Mouse (Mus musculus): ENCODE results near the gene Olfr94.
"Not testable (repeated sequence)": the region's sequence is repeated elsewhere in the genome, so short reads cannot be mapped to it uniquely, and the experiment has no call there.

Gene Olfr94

GRCm38 (mm10) chr17:37200894-37201293, at the start of gene Olfr94:
TSS of gene Olfr94 (minus strand) at chr17:37200994.
- DNase-seq (ENCODE audit: low read depth in 2 of 2, low spot score in 2 of 2) = no peak

- peak; percentile 19 to 46 for DNase-seq (ENCODE audit: low read depth in 2 of 2, low spot score in 2 of 2)
These were observed 49.8 kb upstream of the Olfr94 start for GRCm38 (mm10) chr17:37250544-37250943.

GRCm38 (mm10) chr17:37249460-37249859, 48.7 kb upstream of the Olfr94 start:
- DNase-seq (ENCODE audit: low read depth in 2 of 2, low spot score in 2 of 2) = no peak

GRCm38 (mm10) chr17:37246715-37247114, 45.9 kb upstream of the Olfr94 start:
- DNase-seq (ENCODE audit: low read depth in 2 of 2, low spot score in 2 of 2) = peak; percentile 29 to 55

GRCm38 (mm10) chr17:37242198-37242597, 41.4 kb upstream of the Olfr94 start:
- DNase-seq (ENCODE audit: low read depth in 2 of 2, low spot score in 2 of 2) = no peak

GRCm38 (mm10) chr17:37237230-37237629, 36.4 kb upstream of the Olfr94 start, which contains the start of gene Olfr97:
TSS of gene Olfr97 (minus strand) at chr17:37237330.
- DNase-seq (ENCODE audit: low read depth in 2 of 2, low spot score in 2 of 2) = not testable (repeated sequence)

GRCm38 (mm10) chr17:37221879-37222278, 21.1 kb upstream of the Olfr94 start:
- DNase-seq (ENCODE audit: low read depth in 2 of 2, low spot score in 2 of 2) = no peak

- DNase-seq (ENCODE audit: low read depth in 2 of 2, low spot score in 2 of 2) = no peak
These were observed 19.1 kb upstream of the Olfr94 start, which contains the start of gene Olfr96 for GRCm38 (mm10) chr17:37219846-37220245. TSS of gene Olfr96 (plus strand) at chr17:37220146.

GRCm38 (mm10) chr17:37218486-37218885, 17.7 kb upstream of the Olfr94 start:
- DNase-seq (ENCODE audit: low read depth in 2 of 2, low spot score in 2 of 2) = no peak

GRCm38 (mm10) chr17:37213018-37213417, 12.2 kb upstream of the Olfr94 start, which contains the start of gene Olfr95:
TSS of gene Olfr95 (minus strand) at chr17:37213118.
- DNase-seq (ENCODE audit: low read depth in 2 of 2, low spot score in 2 of 2) = no peak

GRCm38 (mm10) chr17:37210884-37211768, 10.3 kb upstream of the Olfr94 start:
- DNase-seq (ENCODE audit: low read depth in 2 of 2, low spot score in 2 of 2) = no peak

GRCm38 (mm10) chr17:37203917-37204236, 3.1 kb upstream of the Olfr94 start:
- DNase-seq (ENCODE audit: low read depth in 2 of 2, low spot score in 2 of 2) = no peak

- peak; percentile 29 to 64 for DNase-seq (ENCODE audit: low read depth in 2 of 2, low spot score in 2 of 2)
These were observed 2.6 kb upstream of the Olfr94 start for GRCm38 (mm10) chr17:37203206-37203916.

GRCm38 (mm10) chr17:37196845-37197724, 3.7 kb downstream of the Olfr94 start:
- DNase-seq (ENCODE audit: low read depth in 2 of 2, low spot score in 2 of 2) = no peak

- no peak for DNase-seq (ENCODE audit: low read depth in 2 of 2, low spot score in 2 of 2)
These were observed 6.0 kb downstream of the Olfr94 start for GRCm38 (mm10) chr17:37194782-37195181.

- DNase-seq (ENCODE audit: low read depth in 2 of 2, low spot score in 2 of 2) = no peak
These were observed 7.1 kb downstream of the Olfr94 start, which contains the start of gene Ubd for GRCm38 (mm10) chr17:37193656-37194055. TSS of gene Ubd (plus strand) at chr17:37193892.

- no peak for DNase-seq (ENCODE audit: low read depth in 2 of 2, low spot score in 2 of 2)
These were observed 7.8 kb downstream of the Olfr94 start for GRCm38 (mm10) chr17:37193032-37193431.

GRCm38 (mm10) chr17:37190711-37191110, 10.1 kb downstream of the Olfr94 start:
- DNase-seq (ENCODE audit: low read depth in 2 of 2, low spot score in 2 of 2) = no peak

GRCm38 (mm10) chr17:37185474-37185873, 15.3 kb downstream of the Olfr94 start:
- DNase-seq (ENCODE audit: low read depth in 2 of 2, low spot score in 2 of 2) = no peak

- no peak for DNase-seq (ENCODE audit: low read depth in 2 of 2, low spot score in 2 of 2)
These were observed 39.4 kb downstream of the Olfr94 start, which contains the start of gene Olfr93 for GRCm38 (mm10) chr17:37161394-37161793. TSS of gene Olfr93 (minus strand) at chr17:37161494.
